ENCODE assay signal across 9 mouse cellular contexts in the genomic region with DNA sequence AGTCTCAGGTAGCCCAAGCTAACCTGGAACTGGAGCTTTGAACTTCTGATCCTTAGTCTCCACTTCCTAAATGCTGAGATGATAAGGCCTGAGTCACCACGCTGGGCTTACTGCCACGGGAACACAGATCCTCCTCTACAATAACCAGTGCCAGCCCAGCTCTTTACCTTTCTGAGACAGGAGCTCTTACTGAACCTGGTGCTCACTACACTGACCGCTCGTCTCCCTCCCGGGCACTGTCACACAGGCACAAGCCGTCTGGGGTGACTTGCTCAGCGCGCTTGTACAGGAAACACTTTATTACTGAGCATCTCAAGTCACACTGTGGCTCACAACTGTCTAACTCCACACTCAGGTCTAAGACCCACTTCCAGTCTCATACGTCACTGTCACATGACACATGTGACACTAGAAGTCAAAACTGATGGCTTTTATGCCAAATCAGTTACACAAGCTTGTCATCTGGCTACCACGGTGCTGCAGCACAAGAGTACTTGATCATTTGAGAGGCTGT. TPM values are rescaled to one million over a fixed set of nuclear protein-coding genes. Genes with fewer than 3 reads are reported as not detected.
DNase-seq lines count a peak whose midpoint lies in the region; ATAC-seq lines count a peak whose summit lies in the region.
"Had no signal": no experiment of that assay in that cellular context is flagged by ENCODE, and none has a peak within 500 bp of the region (broad histone marks: within the 10 kb centered on the region; RNA-seq: fewer than 3 reads in every experiment).

No protein-coding gene starts in this region.

- H3K9me3 ChIP-seq in hindbrain, embryonic 11.5 days (ENCODE audit: control insufficient read depth, low read length), result no peaks in the 10 kb centered on the region
- no peaks in the 10 kb centered on the region for H3K9me3 ChIP-seq in hindbrain, embryonic 14.5 days (ENCODE audit: control insufficient read depth, low read length)
- H3K9me3 ChIP-seq in intestine, embryonic 14.5 days (ENCODE audit: control insufficient read depth, low read length), result no peaks in the 10 kb centered on the region
- H3K9me3 ChIP-seq in neural tube, embryonic 11.5 days (ENCODE audit: control insufficient read depth, low read length), result no peaks in the 10 kb centered on the region
- H3K9me3 ChIP-seq: liver, embryonic 13.5 days had no signal

- no peaks in the 10 kb centered on the region for H3K27me3 ChIP-seq in hindbrain, embryonic 11.5 days (ENCODE audit: control insufficient read depth, insufficient read depth, low read length)
- H3K27me3 ChIP-seq in hindbrain, embryonic 14.5 days (ENCODE audit: control insufficient read depth, insufficient read depth, low read length), result no peaks in the 10 kb centered on the region
- H3K27me3 ChIP-seq in intestine, embryonic 14.5 days (replicated peaks; ENCODE audit: control insufficient read depth, insufficient read depth, low read length), result no peaks in the 10 kb centered on the region
- H3K27me3 ChIP-seq in neural tube, embryonic 11.5 days (ENCODE audit: control insufficient read depth, insufficient read depth, low read length), result no peaks in the 10 kb centered on the region
- H3K27me3 ChIP-seq: liver, embryonic 13.5 days had no signal

- 68% methylated on average over 10 of the region's 10 CpGs for WGBS in hindbrain, embryonic 11.5 days
- 56% methylated on average over 10 of the region's 10 CpGs for WGBS in hindbrain, embryonic 14.5 days
- 65% methylated on average over 10 of the region's 10 CpGs for WGBS in intestine, embryonic 14.5 days
- WGBS in neural tube, embryonic 11.5 days, result 42% methylated on average over 10 of the region's 10 CpGs

- H3K36me3 ChIP-seq in hindbrain, embryonic 11.5 days (ENCODE audit: control insufficient read depth, insufficient read depth, low read length), result peaks cover 14% of the 10 kb centered on the region
- peaks cover 93% of the 10 kb centered on the region for H3K36me3 ChIP-seq in hindbrain, embryonic 14.5 days (replicated peaks; ENCODE audit: control insufficient read depth, insufficient read depth)
- peaks cover 96% of the 10 kb centered on the region for H3K36me3 ChIP-seq in intestine, embryonic 14.5 days (ENCODE audit: control insufficient read depth, insufficient read depth, low read length)
- peaks cover 7% of the 10 kb centered on the region; the same call in 1 of the 2 replicates for H3K36me3 ChIP-seq in neural tube, embryonic 11.5 days (ENCODE audit: control insufficient read depth, insufficient read depth, low read length)

- H3K4me2 ChIP-seq in hindbrain, embryonic 11.5 days (replicated peaks; ENCODE audit: low read depth, low read length), result no peak overlapping the region
- no peak overlapping the region for H3K4me2 ChIP-seq in hindbrain, embryonic 14.5 days (replicated peaks)
- H3K4me2 ChIP-seq in intestine, embryonic 14.5 days (ENCODE audit: low read length), result no peak overlapping the region
- no peak overlapping the region for H3K4me2 ChIP-seq in neural tube, embryonic 11.5 days (ENCODE audit: low read depth)
- H3K4me2 ChIP-seq: liver, embryonic 13.5 days had no signal

- no peak overlapping the region for H3K9ac ChIP-seq in hindbrain, embryonic 11.5 days (ENCODE audit: low read depth, low read length)
- H3K9ac ChIP-seq in hindbrain, embryonic 14.5 days, result no peak overlapping the region
- H3K9ac ChIP-seq in intestine, embryonic 14.5 days (ENCODE audit: low read length), result no peak overlapping the region
- no peak overlapping the region for H3K9ac ChIP-seq in neural tube, embryonic 11.5 days (ENCODE audit: low read length)
- H3K9ac ChIP-seq: liver, embryonic 13.5 days had no signal

- peak; percentile 10 for DNase-seq in hindbrain, embryonic 11.5 days (ENCODE audit: low spot score)
- DNase-seq in hindbrain, embryonic 14.5 days (ENCODE audit: low spot score), result no peak
- DNase-seq in MN1 (ENCODE audit: low spot score), result peak; percentile 21
- DNase-seq in intestine, embryonic 14.5 days (ENCODE audit: low spot score), result no peak
- no peak for DNase-seq in neural tube, embryonic 11.5 days (ENCODE audit: low spot score)
- DNase-seq in spleen, postnatal 36 days (ENCODE audit: low spot score in 2 of 2), result no peak
- no peak for DNase-seq in cerebellum, postnatal 25 days
- DNase-seq in cerebellum, adult 18-20 months, result no peak
- DNase-seq: liver, embryonic 13.5 days had no signal

- ATAC-seq in hindbrain, embryonic 11.5 days (ENCODE audit: low FRiP score), result no peak
- no peak for ATAC-seq in hindbrain, embryonic 14.5 days (ENCODE audit: low FRiP score)
- ATAC-seq in intestine, embryonic 14.5 days (replicated peaks; ENCODE audit: low FRiP score, low TSS enrichment, low read depth), result no peak
- ATAC-seq in neural tube, embryonic 11.5 days (ENCODE audit: insufficient read depth, low FRiP score, low TSS enrichment), result no peak

- H3K4me3 ChIP-seq in hindbrain, embryonic 11.5 days (ENCODE audit: low read depth, low read length), result no peak overlapping the region
- no peak overlapping the region for H3K4me3 ChIP-seq in hindbrain, embryonic 14.5 days (replicated peaks; ENCODE audit: low read length)
- no peak overlapping the region for H3K4me3 ChIP-seq in intestine, embryonic 14.5 days (ENCODE audit: low read depth, low read length)
- no peak overlapping the region for H3K4me3 ChIP-seq in neural tube, embryonic 11.5 days (ENCODE audit: low read depth, low read length)
- H3K4me3 ChIP-seq: liver, embryonic 13.5 days had no signal

- H3K4me1 ChIP-seq in hindbrain, embryonic 11.5 days (replicated peaks; ENCODE audit: control insufficient read depth, insufficient read depth, low read length), result peaks cover 14% of the 10 kb centered on the region
- no peaks in the 10 kb centered on the region for H3K4me1 ChIP-seq in hindbrain, embryonic 14.5 days (replicated peaks; ENCODE audit: control insufficient read depth, insufficient read depth, low read length)
- H3K4me1 ChIP-seq in intestine, embryonic 14.5 days (replicated peaks; ENCODE audit: control insufficient read depth, insufficient read depth, low read length), result peaks cover 5% of the 10 kb centered on the region; the same call in 1 of the 2 replicates
- peaks cover 20% of the 10 kb centered on the region for H3K4me1 ChIP-seq in neural tube, embryonic 11.5 days (ENCODE audit: control insufficient read depth, insufficient read depth, low read length)

- H3K27ac ChIP-seq in hindbrain, embryonic 11.5 days (ENCODE audit: low read depth, low read length), result peak overlapping the region; percentile 60; the same call in 1 of the 2 replicates
- no peak overlapping the region for H3K27ac ChIP-seq in hindbrain, embryonic 14.5 days
- H3K27ac ChIP-seq in intestine, embryonic 14.5 days (ENCODE audit: low read depth), result peak overlapping the region; percentile 40; the same call in 1 of the 2 replicates
- peak overlapping the region; percentile 79 for H3K27ac ChIP-seq in neural tube, embryonic 11.5 days (ENCODE audit: low read depth, low read length)
- H3K27ac ChIP-seq: liver, embryonic 13.5 days had no signal

RNA-seq across cellular contexts. Expression of a gene that starts 21.4 kb away (rescaled TPM):
- polyA plus RNA-seq in hindbrain, embryonic 11.5 days (2014; fragmentation: Nextera tagmentation; extraction: Ambion mirVana), result 339 and 377 TPM in 2 replicates
- polyA plus RNA-seq in hindbrain, embryonic 14.5 days (2014; fragmentation: Nextera tagmentation; extraction: Ambion mirVana), result 224 and 245 TPM in 2 replicates
- polyA plus RNA-seq in intestine, embryonic 14.5 days (2014; fragmentation: Nextera tagmentation; extraction: Ambion mirVana), result 294 and 315 TPM in 2 replicates
- polyA plus RNA-seq in neural tube, embryonic 11.5 days (2014; fragmentation: Nextera tagmentation; extraction: Ambion mirVana), result 384 and 394 TPM in 2 replicates

RNA-seq across cellular contexts. Expression of a gene that starts 34.5 kb away (rescaled TPM):
- polyA plus RNA-seq in hindbrain, embryonic 11.5 days (2014; fragmentation: Nextera tagmentation; extraction: Ambion mirVana), result 15.7 and 20.7 TPM in 2 replicates
- 14.4 and 17.0 TPM in 2 replicates for polyA plus RNA-seq in hindbrain, embryonic 14.5 days (2014; fragmentation: Nextera tagmentation; extraction: Ambion mirVana)
- polyA plus RNA-seq in intestine, embryonic 14.5 days (2014; fragmentation: Nextera tagmentation; extraction: Ambion mirVana), result 16.4 TPM in 2 replicates
- polyA plus RNA-seq in neural tube, embryonic 11.5 days (2014; fragmentation: Nextera tagmentation; extraction: Ambion mirVana), result 16.5 and 17.3 TPM in 2 replicates

RNA-seq across cellular contexts. Expression of a gene that starts 58.0 kb away (rescaled TPM):
- 6.4 and 8.1 TPM in 2 replicates for polyA plus RNA-seq in hindbrain, embryonic 11.5 days (2014; fragmentation: Nextera tagmentation; extraction: Ambion mirVana)
- polyA plus RNA-seq in hindbrain, embryonic 14.5 days (2014; fragmentation: Nextera tagmentation; extraction: Ambion mirVana), result 20.3 and 21.0 TPM in 2 replicates
- polyA plus RNA-seq in intestine, embryonic 14.5 days (2014; fragmentation: Nextera tagmentation; extraction: Ambion mirVana), result 4.1 and 4.9 TPM in 2 replicates
- polyA plus RNA-seq in neural tube, embryonic 11.5 days (2014; fragmentation: Nextera tagmentation; extraction: Ambion mirVana), result 8.4 and 11.9 TPM in 2 replicates

Comparison
In these comparisons a context has a peak if more than half of its experiments do, and no peak if none do; other contexts are left out.
1. DNase-seq: peak in hindbrain, embryonic 11.5 days (single experiment) and MN1 (single experiment); none in hindbrain, embryonic 14.5 days (single experiment), intestine, embryonic 14.5 days (single experiment), neural tube, embryonic 11.5 days (single experiment), spleen, postnatal 36 days (0 of 2), cerebellum, postnatal 25 days (0 of 2) and cerebellum, adult 18-20 months (0 of 2).